Mouse (Mus musculus): ENCODE measurements around the gene Ankrd49. TPM values are rescaled to one million over a fixed set of nuclear protein-coding genes. Genes with fewer than 3 reads are reported as not detected.

Gene Ankrd49
- total RNA-seq, 2 experiments from 2014 or later = 11.3 to 12.7 TPM

DNA sequence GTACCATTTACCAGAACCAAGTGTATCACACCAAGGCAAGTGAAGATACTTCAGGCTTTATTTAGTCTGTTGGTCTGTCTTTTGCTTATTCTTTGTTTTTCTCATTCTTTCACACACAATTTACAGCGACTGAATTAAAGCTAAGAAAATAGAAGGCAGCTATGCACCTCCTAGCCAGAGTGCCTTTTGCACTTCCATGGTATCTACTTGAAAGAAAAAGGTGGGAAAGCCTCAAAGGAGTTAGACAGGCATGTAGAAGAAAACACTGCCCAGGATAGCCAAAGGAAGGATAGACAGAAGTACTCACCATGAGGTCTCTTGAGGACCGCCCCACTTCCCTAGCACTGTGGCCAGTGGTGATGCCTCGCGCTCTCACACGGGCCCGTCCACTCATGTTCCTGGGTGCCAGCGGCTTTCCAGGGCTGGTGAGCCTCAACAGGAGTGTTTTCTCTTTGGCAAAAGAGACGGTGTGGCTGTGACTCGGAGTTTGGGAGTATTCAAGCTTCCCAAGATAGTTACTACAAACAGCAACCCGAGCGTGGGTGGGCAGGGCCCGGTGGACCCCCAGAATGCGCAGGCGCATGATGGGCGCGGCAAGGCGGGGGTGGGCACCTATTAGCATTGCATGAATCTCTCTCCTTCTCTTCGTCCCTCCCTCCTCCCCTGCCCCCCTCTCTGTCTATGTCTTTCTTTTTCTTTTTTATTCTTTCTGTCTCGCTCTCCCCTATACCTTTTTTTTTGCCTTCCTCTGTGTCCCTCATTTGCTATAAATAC, 44.3 kb downstream of the Ankrd49 start, which contains the start of gene Piwil4:
Piwil4 (minus strand) TSS at position 583 of the 774 bp plus-strand sequence.
- no peak for DNase-seq

DNA sequence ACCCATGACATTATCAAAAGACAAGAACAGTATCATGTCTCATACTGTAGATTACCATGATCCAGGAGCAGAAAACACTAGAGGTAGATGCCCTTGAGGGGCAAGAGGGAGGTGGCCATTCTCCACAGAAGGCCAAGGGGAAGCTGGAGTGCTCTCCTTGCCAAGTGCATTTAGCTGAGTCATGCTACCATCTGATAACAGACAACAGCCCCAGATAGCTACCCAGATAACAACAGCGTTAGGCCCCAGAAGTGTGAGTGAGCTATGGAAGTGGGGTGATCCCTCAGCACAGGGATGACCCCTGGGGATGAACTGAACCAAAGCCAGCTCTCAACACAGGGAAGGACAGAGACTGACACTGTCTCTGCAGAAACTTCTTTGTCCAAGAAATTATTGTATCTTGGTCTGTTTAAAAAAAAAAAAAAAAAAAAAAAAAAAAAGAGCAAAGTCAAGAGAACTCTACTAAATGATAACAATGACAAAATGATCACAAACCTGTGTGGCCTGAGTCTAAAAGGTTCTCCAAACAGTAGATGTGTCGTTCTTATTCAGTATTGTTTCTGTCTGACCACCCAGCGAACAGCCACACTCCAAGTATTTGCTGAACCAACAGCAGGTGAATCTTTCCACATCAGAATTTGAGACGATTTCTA, 45.0 kb downstream of the Ankrd49 start:
- DNase-seq = no peak

DNA sequence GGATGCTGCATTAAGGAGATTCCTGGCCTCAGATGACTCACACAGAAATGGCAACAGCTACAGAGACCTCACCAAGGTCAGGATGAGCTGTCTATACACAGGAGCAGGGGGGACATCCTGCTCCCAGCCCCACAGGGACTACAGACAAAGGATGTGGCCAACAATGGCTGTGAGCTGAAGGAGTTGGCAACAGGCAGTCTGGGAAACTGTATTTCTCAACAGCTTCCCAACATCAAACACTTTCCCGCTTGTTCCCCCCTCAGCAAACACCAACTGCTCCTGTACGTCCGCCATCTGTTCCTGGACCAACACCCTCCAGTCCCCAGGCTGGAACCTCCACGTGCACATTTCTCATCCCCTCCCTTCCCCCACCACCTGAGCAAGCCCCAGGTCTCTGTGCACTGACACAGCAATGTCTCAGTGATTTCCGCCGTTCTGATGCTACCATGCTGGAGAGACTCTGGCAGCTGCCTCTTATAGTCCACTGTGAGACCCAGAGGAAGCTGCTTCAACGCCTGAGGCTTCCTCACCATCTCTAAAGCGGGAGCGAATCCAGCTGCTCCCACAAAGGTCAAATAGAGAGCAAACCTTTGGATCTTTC, 53.6 kb downstream of the Ankrd49 start:
- DNase-seq = peak; percentile 21

Other genes starting within 250 kb of the Ankrd49 start
- 10 to 100 TPM; 60.5 TPM for gene Amotl1, start 139.8 kb downstream of the Ankrd49 start, total RNA-seq (2021)
- gene Piwil4, start 44.1 kb downstream of the Ankrd49 start, total RNA-seq (2021) = not detected
- under 1 TPM; 0.91 to 0.95 TPM for gene Fut4, start 32.5 kb downstream of the Ankrd49 start, total RNA-seq (2021)
- gene 1700012B09Rik, start 13.8 kb downstream of the Ankrd49 start, total RNA-seq (2021) = not detected
- 10 to 100 TPM; 16.6 to 21.9 TPM for gene Mre11a, start 202 bp downstream of the Ankrd49 start, total RNA-seq (2021)
- gene Gpr83, start 75.4 kb upstream of the Ankrd49 start, total RNA-seq (2021) = not detected
- gene Izumo1r, start 119.1 kb upstream of the Ankrd49 start, total RNA-seq (2021) = not detected

All from heart, postnatal 4 days (tissue).